Mouse (Mus musculus) liver, embryonic 14.5 days (tissue): Measurements from ENCODE around the gene Primpol. TPM values are rescaled to one million over a fixed set of nuclear protein-coding genes. Genes with fewer than 3 reads are reported as not detected.
"Not testable (repeated sequence)": the region's sequence is repeated elsewhere in the genome, so short reads cannot be mapped to it uniquely, and the experiment has no call there.

Source experiments
- ATAC-seq: fragments of 200-750 bp; cut with Nextera tagmentation; 2 replicates; pipeline ENCODE4 v1.8.0; 2017; ENCODE audit warnings: moderate number of reproducible peaks, mild to moderate bottlenecking, moderate library complexity; ENCODE audit not compliant: insufficient read depth
- DNase-seq, 3 experiments: peaks; one replicate each; pipeline ENCODE4 v3.0.0-alpha.2; 2012 to 2013; ENCODE audit warnings: low read depth in 3 of 3, low spot score in 3 of 3
- H3K27ac ChIP-seq: fragments of 300-500 bp; sonication (generic); 2 replicates; pipeline ENCODE4 v1.5.1; 2014; ENCODE audit warnings: moderate library complexity, mild to moderate bottlenecking, control low read depth, inconsistent platforms
- H3K27me3 ChIP-seq: fragments of 300-500 bp; sonication (generic); 2 replicates; pipeline ENCODE4 v1.6.1; 2014; ENCODE audit warnings: mild to moderate bottlenecking, low read length, moderate library complexity; ENCODE audit not compliant: control insufficient read depth, insufficient read depth
- H3K36me3 ChIP-seq: fragments of 300-500 bp; sonication (generic); replicated peaks from 2 replicates; pipeline ENCODE4 v1.6.1; 2014; ENCODE audit warnings: low read depth; ENCODE audit not compliant: control insufficient read depth, insufficient read depth
- H3K4me1 ChIP-seq, 2 experiments: fragments of 200-500 bp in 1 of 2; fragments of 300-500 bp in 1 of 2; sonication (generic) in 1 of 2; replicated peaks; 2 replicates each; pipeline ENCODE4 v1.6.1; 2012 to 2014; ENCODE audit warnings: antibody characterized with exemption in 1 of 2, inconsistent platforms in 1 of 2, low read length in 1 of 2; ENCODE audit not compliant: control insufficient read depth in 2 of 2, insufficient read depth in 2 of 2
- H3K4me2 ChIP-seq: fragments of 300-500 bp; sonication (generic); 2 replicates; pipeline ENCODE4 v1.6.1; 2014; ENCODE audit warnings: low read depth, mild to moderate bottlenecking, control low read depth, moderate library complexity
- H3K4me3 ChIP-seq, 2 experiments: fragments of 200-500 bp in 1 of 2; fragments of 300-500 bp in 1 of 2; sonication (generic) in 1 of 2; 2 replicates each; pipeline ENCODE4 v1.5.1; 2012 to 2014; ENCODE audit warnings: low read depth in 2 of 2, low read length in 2 of 2, mild to moderate bottlenecking in 2 of 2, control low read depth in 1 of 2, inconsistent platforms in 1 of 2, moderate library complexity in 1 of 2; ENCODE audit not compliant: insufficient read depth in 1 of 2
- H3K9ac ChIP-seq: fragments of 300-500 bp; sonication (generic); replicated peaks from 2 replicates; pipeline ENCODE4 v1.6.1; 2014; ENCODE audit warnings: mild to moderate bottlenecking, control low read depth, moderate library complexity
- H3K9me3 ChIP-seq: fragments of 300-500 bp; sonication (generic); 2 replicates; pipeline ENCODE4 v1.6.1; 2016; ENCODE audit warnings: low read length, mixed read lengths; ENCODE audit not compliant: control insufficient read depth
- CTCF ChIP-seq: IDR thresholded peaks from 2 replicates; pipeline ENCODE4 v1.5.1; 2016; ENCODE audit warnings: antibody characterized with exemption, low read depth, control low read depth
- EP300 ChIP-seq: IDR thresholded peaks from 2 replicates; pipeline ENCODE4 v1.6.1; 2016; ENCODE audit warnings: antibody characterized with exemption, low read depth
- WGBS: fragments of 180-500 bp; shearing (Covaris S2); extraction: QIAGEN DNeasy Blood & Tissue Kit; methylation state at CpG from one replicate; pipeline ENCODE4 v1.1.7; 2014; ENCODE audit not compliant: insufficient replicate concordance; 5-methylcytosine and 5-hydroxymethylcytosine counted together
- polyA plus RNA-seq, 2 experiments: library from polyadenylated mRNA; depleted of rRNA in 1 of 2; stranded (reverse) in 1 of 2; unstranded in 1 of 2; fragments of >200 nt; fragmentation: Nextera tagmentation in 1 of 2; extraction: Ambion mirVana in 1 of 2; gene quantifications; 2 replicates each; pipeline versions ENCODE4 v1.2.1 to v1.2.3; 2012 to 2014

Gene Primpol
- polyA plus RNA-seq, 2 experiments, result 4.0 to 9.0 TPM

- H3K4me1 ChIP-seq, result peaks cover 6 to 41% of the 10 kb centered on the region in 2 experiments
- ATAC-seq, result no peak
- no peaks in the 10 kb centered on the region for H3K9me3 ChIP-seq
- no peak for DNase-seq
- H3K4me2 ChIP-seq, result no peak overlapping the region
- TF ChIP-seq EP300, result no peak
- no peak for TF ChIP-seq CTCF
- H3K36me3 ChIP-seq, result no peaks in the 10 kb centered on the region; the same call in 1 of the 2 replicates
- no peak overlapping the region for H3K4me3 ChIP-seq
- no peaks in the 10 kb centered on the region for H3K27me3 ChIP-seq
- no peak overlapping the region for H3K9ac ChIP-seq
- no peak overlapping the region for H3K27ac ChIP-seq
- WGBS, result 77% methylated on average over 8 of the region's 8 CpGs
Observed at GRCm38 (mm10) chr8:46593067-46593466, 23.9 kb downstream of the Primpol start.

- 43% methylated on average over 2 of the region's 2 CpGs for WGBS
- no peaks in the 10 kb centered on the region for H3K9me3 ChIP-seq
- no peak for TF ChIP-seq CTCF
- peak; percentile 87 for TF ChIP-seq EP300
- ATAC-seq (peak; percentile 74), DNase-seq (peak; percentile 36 to 43 (median 42))
- H3K4me2 ChIP-seq, result no peak overlapping the region
- H3K4me3 ChIP-seq, result no peak overlapping the region
- no peak overlapping the region for H3K27ac ChIP-seq
- H3K9ac ChIP-seq, result no peak overlapping the region
- no peaks in the 10 kb centered on the region; the same call in 1 of the 2 replicates for H3K36me3 ChIP-seq
- peaks cover 14 to 26% of the 10 kb centered on the region in 2 experiments for H3K4me1 ChIP-seq
- no peaks in the 10 kb centered on the region for H3K27me3 ChIP-seq
Observed at GRCm38 (mm10) chr8:46588663-46589062, 28.3 kb downstream of the Primpol start.

GRCm38 (mm10) chr8:46587911-46588310 is 29.1 kb downstream of the Primpol start:
- WGBS, result 14% methylated on average over 5 of the region's 5 CpGs
- H3K27me3 ChIP-seq, result no peaks in the 10 kb centered on the region
- H3K36me3 ChIP-seq, result no peaks in the 10 kb centered on the region; the same call in 1 of the 2 replicates
- peaks cover 14 to 24% of the 10 kb centered on the region in 2 experiments for H3K4me1 ChIP-seq
- no peak overlapping the region; the same call in 1 of the 2 replicates for H3K9ac ChIP-seq
- peak overlapping the region; percentile 74 for H3K27ac ChIP-seq
- ATAC-seq, result peak; percentile 80
- H3K9me3 ChIP-seq, result no peaks in the 10 kb centered on the region
- peak; percentile 95 for TF ChIP-seq EP300
- no peak for TF ChIP-seq CTCF
- peak overlapping the region; percentile 38 for H3K4me2 ChIP-seq
- H3K4me3 ChIP-seq, result no peak overlapping the region
- peak; percentile 61 to 64 (median 62) for DNase-seq

GRCm38 (mm10) chr8:46585576-46585975 is 31.4 kb downstream of the Primpol start:
- Histone ChIP-seq H3K4me3 (no peak overlapping the region), H3K36me3 (peaks cover 14% of the 10 kb centered on the region), H3K9me3 (no peaks in the 10 kb centered on the region), H3K27ac (no peak overlapping the region), H3K9ac (no peak overlapping the region), H3K4me2 (no peak overlapping the region), H3K27me3 (no peaks in the 10 kb centered on the region), H3K4me1 (peaks cover 12 to 17% of the 10 kb centered on the region in 2 experiments)
- DNase-seq (no peak), ATAC-seq (no peak)
- TF ChIP-seq CTCF (no peak), EP300 (no peak)
- whole genome bisulfite sequencing, result 75% methylated on average over 3 of the region's 3 CpGs

- not testable (repeated sequence) for H3K4me3 ChIP-seq, DNase-seq, H3K27ac ChIP-seq, H3K27me3 ChIP-seq, ATAC-seq, H3K4me2 ChIP-seq, H3K9ac ChIP-seq, H3K9me3 ChIP-seq
- peaks cover 21% of the 10 kb centered on the region for H3K36me3 ChIP-seq
- H3K4me1 ChIP-seq, result peaks cover 12 to 15% of the 10 kb centered on the region in 2 experiments
- 70% methylated on average over 4 of the region's 4 CpGs for WGBS
Observed at GRCm38 (mm10) chr8:46584328-46584727, 32.7 kb downstream of the Primpol start.
